Comparison of ENCODE assay signal across 12 mouse cellular contexts in the genomic region with DNA sequence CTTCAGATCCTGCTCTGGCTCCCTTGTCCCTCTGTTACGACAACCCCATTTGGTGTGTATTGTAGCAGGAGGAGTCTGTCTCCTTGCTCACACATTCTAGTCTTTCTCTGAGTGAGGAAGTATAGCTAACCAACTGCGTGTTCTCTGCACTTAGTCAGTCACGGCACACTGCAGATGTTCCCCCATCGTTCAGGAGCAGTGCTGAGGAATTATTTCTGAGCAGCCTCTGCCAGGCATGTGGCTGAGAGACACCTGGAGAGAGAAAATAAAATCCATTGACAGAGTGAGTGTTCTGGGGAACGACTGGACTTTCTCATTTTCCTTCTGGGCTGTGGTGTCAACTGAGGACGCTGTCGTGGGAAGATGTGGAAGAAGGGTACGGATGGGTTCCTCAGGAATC. TPM values are rescaled to one million over a fixed set of nuclear protein-coding genes. Genes with fewer than 3 reads are reported as not detected.
DNase-seq lines count a peak whose midpoint lies in the region; ATAC-seq and TF ChIP-seq lines count a peak whose summit lies in the region.
"Had no signal": no experiment of that assay in that cellular context is flagged by ENCODE, and none has a peak within 500 bp of the region (broad histone marks: within the 10 kb centered on the region; RNA-seq: fewer than 3 reads in every experiment).

No protein-coding gene starts in this region.

- no peak for DNase-seq in frontal cortex, postnatal 36 days (ENCODE audit: low spot score in 2 of 2)
- DNase-seq in midbrain, embryonic 10.5 days (ENCODE audit: low spot score) = no peak
- DNase-seq in midbrain, postnatal 0 days (ENCODE audit: low spot score) = no peak
- no peak for DNase-seq in spleen, postnatal 10 days (ENCODE audit: low spot score in 2 of 2)
- DNase-seq in heart, embryonic 10.5 days (ENCODE audit: low spot score) = no peak

- H3K4me2 ChIP-seq in midbrain, postnatal 0 days (ENCODE audit: low read depth, low read length, poor library complexity, severe bottlenecking) = no peak overlapping the region
- H3K4me2 ChIP-seq in hindbrain, embryonic 16.5 days (ENCODE audit: low read length) = peak overlapping the region; percentile 57
- peak overlapping the region; percentile 57 for H3K4me2 ChIP-seq in neural tube, embryonic 15.5 days

- ATAC-seq in frontal cortex, adult (ENCODE audit: low TSS enrichment) = peak; percentile 11; the same call in 1 of the 2 replicates
- no peak for ATAC-seq in midbrain, postnatal 0 days (ENCODE audit: low FRiP score)
- ATAC-seq in hindbrain, embryonic 16.5 days = peak; percentile 18; the same call in 1 of the 2 replicates
- ATAC-seq in neural tube, embryonic 15.5 days (ENCODE audit: low FRiP score) = peak; percentile 12; the same call in 1 of the 2 replicates

- peak overlapping the region; percentile 69; the same call in 1 of the 2 replicates for H3K27ac ChIP-seq in midbrain, embryonic 10.5 days (replicated peaks)
- no peak overlapping the region for H3K27ac ChIP-seq in midbrain, postnatal 0 days (ENCODE audit: low read depth, low read length)
- no peak overlapping the region; the same call in 1 of the 2 replicates for H3K27ac ChIP-seq in hindbrain, embryonic 16.5 days (ENCODE audit: low read depth, low read length)
- peak overlapping the region; percentile 82 for H3K27ac ChIP-seq in neural tube, embryonic 15.5 days (replicated peaks)
- no peak overlapping the region for H3K27ac ChIP-seq in heart, embryonic 10.5 days
- H3K27ac ChIP-seq: intestine, embryonic 15.5 days had no signal

- no peaks in the 10 kb centered on the region for H3K36me3 ChIP-seq in midbrain, embryonic 10.5 days
- H3K36me3 ChIP-seq in midbrain, postnatal 0 days (ENCODE audit: insufficient read depth, low read length) = no peaks in the 10 kb centered on the region
- no peaks in the 10 kb centered on the region for H3K36me3 ChIP-seq in hindbrain, embryonic 16.5 days (ENCODE audit: control insufficient read depth, insufficient read depth, low read length)
- H3K36me3 ChIP-seq in neural tube, embryonic 15.5 days = no peaks in the 10 kb centered on the region
- no peaks in the 10 kb centered on the region for H3K36me3 ChIP-seq in heart, embryonic 10.5 days
- H3K36me3 ChIP-seq: intestine, embryonic 15.5 days had no signal

- H3K9ac ChIP-seq in midbrain, postnatal 0 days (replicated peaks; ENCODE audit: low read length, poor library complexity, severe bottlenecking) = no peak overlapping the region; the same call in 1 of the 2 replicates
- no peak overlapping the region for H3K9ac ChIP-seq in hindbrain, embryonic 16.5 days (ENCODE audit: low read depth, low read length)
- H3K9ac ChIP-seq in neural tube, embryonic 15.5 days (replicated peaks) = no peak overlapping the region
- H3K9ac ChIP-seq: intestine, embryonic 15.5 days had no signal

- H3K9me3 ChIP-seq in midbrain, embryonic 10.5 days (replicated peaks) = peaks cover 12% of the 10 kb centered on the region
- no peaks in the 10 kb centered on the region for H3K9me3 ChIP-seq in midbrain, postnatal 0 days (ENCODE audit: low read length)
- H3K9me3 ChIP-seq in hindbrain, embryonic 16.5 days (ENCODE audit: control insufficient read depth, low read length) = no peaks in the 10 kb centered on the region
- no peaks in the 10 kb centered on the region for H3K9me3 ChIP-seq in neural tube, embryonic 15.5 days (replicated peaks)
- no peaks in the 10 kb centered on the region for H3K9me3 ChIP-seq in heart, embryonic 10.5 days
- H3K9me3 ChIP-seq: intestine, embryonic 15.5 days had no signal

- H3K4me1 ChIP-seq in midbrain, embryonic 10.5 days = peaks cover 38% of the 10 kb centered on the region
- H3K4me1 ChIP-seq in midbrain, postnatal 0 days (ENCODE audit: insufficient read depth, low read length) = peaks cover 7% of the 10 kb centered on the region
- peaks cover 9% of the 10 kb centered on the region for H3K4me1 ChIP-seq in hindbrain, embryonic 16.5 days (ENCODE audit: control insufficient read depth, insufficient read depth, low read depth, low read length)
- H3K4me1 ChIP-seq in neural tube, embryonic 15.5 days = peaks cover 36% of the 10 kb centered on the region
- H3K4me1 ChIP-seq in heart, embryonic 10.5 days = peaks cover 19% of the 10 kb centered on the region

- TF ChIP-seq CTCF in midbrain, postnatal 0 days (IDR thresholded peaks at IDR 0.05) = no peak

- H3K27me3 ChIP-seq in midbrain, embryonic 10.5 days (ENCODE audit: low read depth, poor library complexity, severe bottlenecking) = peaks cover 29% of the 10 kb centered on the region
- no peaks in the 10 kb centered on the region for H3K27me3 ChIP-seq in midbrain, postnatal 0 days (ENCODE audit: insufficient read depth, low read length)
- no peaks in the 10 kb centered on the region for H3K27me3 ChIP-seq in hindbrain, embryonic 16.5 days (replicated peaks; ENCODE audit: control insufficient read depth, insufficient read depth, low read length)
- H3K27me3 ChIP-seq in neural tube, embryonic 15.5 days (replicated peaks) = no peaks in the 10 kb centered on the region
- peaks cover 8% of the 10 kb centered on the region; the same call in 1 of the 2 replicates for H3K27me3 ChIP-seq in heart, embryonic 10.5 days (ENCODE audit: insufficient read depth, poor library complexity, severe bottlenecking)
- H3K27me3 ChIP-seq: intestine, embryonic 15.5 days had no signal

- peak overlapping the region; percentile 50; the same call in 1 of the 2 replicates for H3K4me3 ChIP-seq in midbrain, embryonic 10.5 days
- H3K4me3 ChIP-seq in midbrain, postnatal 0 days (ENCODE audit: low read depth, low read length) = no peak overlapping the region
- no peak overlapping the region for H3K4me3 ChIP-seq in hindbrain, embryonic 16.5 days (ENCODE audit: low read length)
- H3K4me3 ChIP-seq in neural tube, embryonic 15.5 days (replicated peaks) = no peak overlapping the region
- no peak overlapping the region for H3K4me3 ChIP-seq in heart, embryonic 10.5 days

- WGBS in midbrain, embryonic 10.5 days = 37% methylated on average over 8 of the region's 8 CpGs
- 20% methylated on average over 8 of the region's 8 CpGs for WGBS in midbrain, postnatal 0 days
- WGBS in hindbrain, embryonic 16.5 days = 24% methylated on average over 8 of the region's 8 CpGs
- 25% methylated on average over 8 of the region's 8 CpGs for WGBS in neural tube, embryonic 15.5 days
- WGBS in heart, embryonic 10.5 days = 35% methylated on average over 8 of the region's 8 CpGs

RNA-seq across cellular contexts. Expression of a gene that starts 54.5 kb away (rescaled TPM):
- not detected in 2 replicates for polyA plus RNA-seq in midbrain, embryonic 10.5 days (2016; fragmentation: Nextera tagmentation; extraction: Ambion mirVana)
- not detected in 2 replicates for total RNA-seq in midbrain, postnatal 0 days (2014; rRNA removed)
- polyA plus RNA-seq in midbrain, postnatal 0 days (2015; fragmentation: Nextera tagmentation; extraction: Ambion mirVana) = not detected in 2 replicates
- polyA plus RNA-seq in hindbrain, embryonic 16.5 days (2015; fragmentation: Nextera tagmentation; extraction: Ambion mirVana) = not detected in 2 replicates
- polyA plus RNA-seq in neural tube, embryonic 15.5 days (2015; fragmentation: Nextera tagmentation; extraction: Ambion mirVana) = not detected in 2 replicates
- not detected in 2 replicates for polyA plus RNA-seq in heart, embryonic 10.5 days (2016; fragmentation: Nextera tagmentation; extraction: Ambion mirVana)
- total RNA-seq: liver, adult 2 months; MEL had no signal
- polyA plus RNA-seq: heart, embryonic 11.5 days; intestine, embryonic 15.5 days; liver, adult 2 months had no signal

Comparison
In these comparisons a context has a peak if more than half of its experiments do, and no peak if none do; other contexts are left out.
1. H3K27ac ChIP-seq: peak in midbrain, embryonic 10.5 days (single experiment) and neural tube, embryonic 15.5 days (single experiment); none in midbrain, postnatal 0 days (single experiment), hindbrain, embryonic 16.5 days (single experiment) and heart, embryonic 10.5 days (single experiment).